Mouse (Mus musculus): ENCODE measurements around the gene F2r. TPM values are rescaled to one million over a fixed set of nuclear protein-coding genes. Genes with fewer than 3 reads are reported as not detected.

F2r gene
- total RNA-seq, 2 experiments from 2014 or later = 3.2 TPM

GRCm38 (mm10) chr13:95633384-95633783, 15.1 kb upstream of the F2r start:
- DNase-seq (ENCODE audit: low spot score in 2 of 2) = peak; percentile 17 to 21

DNA sequence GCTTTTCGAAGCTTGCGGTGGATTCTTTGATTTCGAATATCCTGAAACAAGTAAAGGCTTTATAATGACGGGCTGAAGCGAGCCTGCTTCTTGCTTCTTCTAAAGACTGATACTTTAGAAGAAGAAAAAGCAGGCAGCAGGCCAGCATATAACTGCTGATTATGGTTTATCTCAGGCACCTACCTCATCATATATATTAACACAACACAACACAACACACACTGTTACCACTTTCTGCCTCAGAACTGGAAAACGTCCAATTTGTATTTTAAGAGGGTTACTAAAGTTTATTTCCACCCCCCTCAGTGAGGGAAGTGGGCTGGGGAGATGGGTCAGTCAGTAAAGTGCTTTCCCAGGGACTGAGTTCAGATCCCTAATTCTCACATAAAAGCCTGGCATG, 13.9 kb upstream of the F2r start:
- no peak for DNase-seq (ENCODE audit: low spot score in 2 of 2)

GRCm38 (mm10) chr13:95630747-95631146, 12.5 kb upstream of the F2r start:
- DNase-seq (ENCODE audit: low spot score in 2 of 2) = no peak

DNA sequence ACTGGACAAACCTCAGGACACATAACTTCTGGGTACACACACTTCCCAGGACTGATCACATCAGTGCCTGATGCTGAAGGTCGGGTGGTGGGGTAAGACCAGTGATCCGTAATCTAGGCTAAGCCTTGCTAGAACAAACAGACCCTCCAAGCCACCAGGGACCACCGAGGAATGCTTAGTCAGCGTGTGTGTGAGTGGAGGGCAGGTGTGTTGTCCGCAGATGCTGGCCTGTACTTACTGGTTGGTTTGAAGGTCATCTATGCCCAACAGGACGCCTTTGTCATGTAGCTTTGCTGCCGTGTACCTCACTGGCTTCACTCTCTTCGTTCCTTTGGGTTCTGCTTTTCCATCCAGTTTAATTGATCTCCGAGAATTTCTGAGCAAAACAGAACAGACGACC, 11.5 kb upstream of the F2r start:
- DNase-seq (ENCODE audit: low spot score in 2 of 2) = no peak

- no peak for DNase-seq (ENCODE audit: low spot score in 2 of 2)
Observed at GRCm38 (mm10) chr13:95626696-95627095, 8.4 kb upstream of the F2r start.

DNA sequence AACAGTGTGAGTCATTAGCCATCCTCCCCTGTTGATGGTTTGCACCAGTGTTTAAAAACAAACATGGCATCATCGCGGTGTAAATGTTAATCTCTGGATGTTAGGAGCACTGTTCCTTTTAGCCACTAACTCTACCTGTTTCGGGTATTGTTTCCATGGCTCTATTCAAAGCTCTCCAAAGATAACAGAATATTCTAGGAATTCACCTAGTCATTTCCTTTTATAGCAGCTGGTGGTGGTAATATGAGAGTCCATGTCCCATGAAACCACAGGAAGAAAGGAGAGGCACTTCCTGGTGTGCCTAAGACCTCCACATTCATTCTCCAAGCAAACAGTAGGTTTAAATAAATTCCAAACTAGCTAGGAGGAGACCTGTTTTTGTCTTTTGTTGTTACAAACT, 4.8 kb upstream of the F2r start:
- no peak for DNase-seq (ENCODE audit: low spot score in 2 of 2)

DNA sequence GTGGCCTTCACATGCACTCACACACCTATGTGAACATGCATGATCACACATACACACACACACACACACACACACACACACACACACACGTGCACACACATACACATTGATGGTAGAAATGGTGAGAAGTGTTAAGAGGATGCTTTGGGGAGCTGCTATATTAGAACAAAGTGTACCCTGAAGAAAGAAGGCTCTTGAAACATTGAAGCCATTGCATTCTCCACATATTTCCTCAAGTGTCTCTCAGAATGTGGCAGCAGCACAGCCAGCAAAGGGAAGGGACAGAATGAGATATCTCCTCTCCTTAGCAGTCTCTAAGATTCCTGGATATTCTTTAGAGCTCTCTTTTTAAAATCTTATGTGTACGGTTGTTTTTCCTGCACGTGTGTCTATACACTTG, 3.3 kb upstream of the F2r start:
- no peak for DNase-seq (ENCODE audit: low spot score in 2 of 2)

GRCm38 (mm10) chr13:95618859-95619258, 572 bp upstream of the F2r start:
- no peak for DNase-seq (ENCODE audit: low spot score in 2 of 2)

DNA sequence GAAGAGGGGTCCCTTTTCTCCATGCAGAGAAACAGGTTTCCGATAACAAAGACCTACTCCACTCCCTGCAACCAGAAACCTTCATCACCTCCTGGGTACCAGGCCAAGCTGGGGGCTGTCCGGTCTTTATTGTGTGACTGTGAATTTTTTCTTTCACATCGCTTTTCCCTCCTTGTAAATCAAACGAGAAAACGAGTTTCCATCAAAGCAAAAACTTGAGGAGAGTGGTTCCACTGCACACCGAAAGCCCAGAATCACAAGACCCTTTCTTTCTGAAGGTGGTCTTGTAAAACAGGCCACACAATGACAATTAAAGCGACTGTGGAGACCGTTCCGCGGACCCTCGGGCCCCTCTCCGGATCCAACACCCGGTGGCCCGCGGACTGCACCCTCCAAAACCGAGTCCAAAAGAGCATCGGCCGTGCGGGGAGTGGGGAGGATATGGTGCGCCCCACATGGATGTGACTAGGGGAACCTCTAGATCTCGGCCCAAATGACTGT, 566 bp downstream of the F2r start:
- DNase-seq (ENCODE audit: low spot score in 2 of 2) = no peak

DNA sequence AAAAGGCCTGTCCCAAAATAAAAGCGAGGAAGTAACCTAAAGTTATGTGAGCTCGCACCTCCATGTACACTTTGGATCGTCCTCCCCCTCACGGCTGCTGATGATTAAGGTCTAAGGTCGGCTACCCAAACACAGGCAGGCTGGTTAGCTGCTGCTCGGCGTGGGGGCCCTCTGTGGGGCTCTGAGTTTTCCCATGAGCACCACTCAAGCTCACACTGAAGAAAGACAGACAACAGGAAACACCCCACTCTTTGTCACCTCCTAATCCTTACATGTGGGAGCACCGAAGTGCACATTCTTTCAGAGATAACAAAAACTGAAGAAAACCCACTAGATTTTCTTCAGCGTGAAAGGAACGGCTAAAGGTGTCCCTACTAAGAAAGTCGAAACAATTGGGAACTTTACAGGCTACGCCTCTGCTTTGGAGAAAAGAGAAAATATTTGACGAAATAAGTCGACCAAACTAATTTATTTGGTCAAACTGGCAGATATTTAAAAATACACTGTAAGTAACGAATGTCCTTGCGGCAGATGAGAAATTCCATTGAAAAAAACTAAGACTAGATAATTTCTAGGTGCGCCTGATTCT, 1.1 kb downstream of the F2r start:
- no peak for DNase-seq (ENCODE audit: low spot score in 2 of 2)

GRCm38 (mm10) chr13:95616512-95616911, 1.8 kb downstream of the F2r start:
- no peak for DNase-seq (ENCODE audit: low spot score in 2 of 2)

DNA sequence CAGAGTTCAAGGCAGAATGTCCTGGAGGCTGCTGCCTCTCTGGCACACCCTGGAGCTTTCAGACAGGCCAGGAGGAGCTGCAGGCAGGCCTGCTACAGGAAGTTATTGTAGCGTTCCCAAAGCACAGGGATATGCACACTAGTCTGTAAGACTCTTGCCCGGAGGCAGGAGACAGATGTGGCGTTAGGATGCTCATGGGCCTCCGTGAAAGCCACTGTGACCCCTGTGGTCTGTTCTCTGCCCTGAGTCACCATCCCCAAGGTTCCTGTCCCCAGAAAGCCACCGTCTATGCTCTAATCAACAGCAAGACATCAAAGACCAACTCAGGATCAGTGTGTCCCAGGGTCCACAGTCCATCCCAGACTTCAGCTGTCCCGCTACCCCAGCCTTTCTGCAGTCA, 3.5 kb downstream of the F2r start:
- DNase-seq (ENCODE audit: low spot score in 2 of 2) = no peak

DNA sequence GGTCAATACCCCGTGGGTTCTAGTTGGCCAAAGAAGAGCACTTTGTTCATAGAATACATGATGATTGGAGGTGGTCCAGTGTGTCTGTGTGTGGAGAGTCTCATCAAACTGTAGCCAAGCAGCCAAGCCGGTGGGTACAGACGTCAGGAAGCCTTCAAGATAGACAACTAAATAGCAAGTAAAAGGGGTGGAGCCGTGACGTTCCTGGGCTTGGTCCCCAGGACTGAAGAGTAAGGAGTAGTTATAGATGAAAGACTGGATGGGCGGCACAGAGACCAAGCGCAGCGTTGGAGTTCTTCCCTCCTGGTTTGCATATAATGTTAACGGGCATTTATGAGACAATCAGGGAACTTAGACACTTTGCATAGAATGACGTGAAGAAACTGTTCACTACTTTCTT, 6.0 kb downstream of the F2r start:
- no peak for DNase-seq (ENCODE audit: low spot score in 2 of 2)

- no peak for DNase-seq (ENCODE audit: low spot score in 2 of 2)
Observed at GRCm38 (mm10) chr13:95611752-95612151, 6.5 kb downstream of the F2r start.

GRCm38 (mm10) chr13:95610786-95611562, 7.3 kb downstream of the F2r start:
- no peak for DNase-seq (ENCODE audit: low spot score in 2 of 2)

- no peak for DNase-seq (ENCODE audit: low spot score in 2 of 2)
Observed at GRCm38 (mm10) chr13:95609088-95609420, 9.2 kb downstream of the F2r start.

GRCm38 (mm10) chr13:95608416-95609087, 9.7 kb downstream of the F2r start:
- no peak for DNase-seq (ENCODE audit: low spot score in 2 of 2)

- DNase-seq (ENCODE audit: low spot score in 2 of 2) = no peak
Observed at GRCm38 (mm10) chr13:95607019-95607418, 11.3 kb downstream of the F2r start.

- no peak for DNase-seq (ENCODE audit: low spot score in 2 of 2)
Observed at GRCm38 (mm10) chr13:95604288-95604687, 14.0 kb downstream of the F2r start.

- DNase-seq (ENCODE audit: low spot score in 2 of 2) = no peak
Observed at GRCm38 (mm10) chr13:95599833-95600359, 18.4 kb downstream of the F2r start.

DNA sequence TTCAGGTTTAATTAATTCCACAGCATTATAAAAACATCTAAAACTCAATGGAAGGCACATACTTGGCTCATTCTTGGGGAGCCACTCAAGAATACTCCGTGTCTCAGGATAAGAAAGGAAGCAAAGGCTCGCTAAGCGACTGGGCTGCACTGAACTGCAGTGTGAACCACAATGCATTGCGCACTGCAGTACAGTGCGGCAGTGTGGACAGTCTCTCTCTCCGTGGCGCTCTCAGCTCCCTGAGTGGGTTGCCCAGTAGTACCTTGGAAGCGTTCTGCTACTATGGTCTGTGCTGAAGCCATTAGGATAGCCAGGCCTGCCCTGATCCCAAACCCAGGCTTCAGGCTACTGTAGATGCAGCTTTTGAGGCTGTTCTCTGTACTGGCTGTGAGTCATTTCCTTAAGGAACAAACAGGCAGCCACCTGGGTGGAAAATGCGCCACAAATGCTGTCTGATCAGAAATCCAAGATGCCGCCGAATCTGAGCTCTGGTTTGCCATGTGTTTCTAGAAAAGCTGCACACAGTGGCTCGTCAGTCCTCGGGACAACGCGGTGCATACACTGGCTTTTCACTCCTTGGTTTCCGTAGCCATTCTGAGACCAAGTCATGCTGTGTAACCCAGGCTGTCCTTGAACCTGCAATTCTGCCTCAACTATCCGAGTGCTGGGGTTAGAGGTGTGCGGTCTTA, 19.9 kb downstream of the F2r start:
- DNase-seq (ENCODE audit: low spot score in 2 of 2) = no peak

DNA sequence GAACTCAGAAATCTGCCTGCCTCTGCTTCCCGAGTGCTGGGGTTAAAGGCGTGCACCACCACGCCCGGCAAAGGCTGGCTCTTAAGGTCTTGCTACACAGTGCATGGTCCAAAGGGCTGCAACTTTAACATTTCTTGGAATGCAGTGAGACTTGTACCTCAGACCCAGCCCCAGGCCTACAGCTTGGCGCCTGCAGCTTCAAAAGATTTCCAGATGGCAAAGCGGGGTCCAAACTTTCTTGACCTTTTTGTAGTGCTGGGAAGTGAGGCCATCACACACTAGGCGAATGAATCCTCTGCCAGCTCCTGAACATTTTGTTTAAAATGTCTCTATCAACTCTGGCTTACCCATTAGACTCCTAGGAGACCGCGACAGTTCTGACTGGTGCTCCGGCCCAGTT, 20.7 kb downstream of the F2r start:
- DNase-seq (ENCODE audit: low spot score in 2 of 2) = no peak
